Mouse (Mus musculus) yolk sac, embryonic 10.5 days (tissue): ENCODE measurements at regions not wholly inside any gene's neighbourhood (a gene's known extent, or its start where the extent isn't known, plus 50 kb on each side); places are given as distances from the start of the nearest gene placed in this dataset.

Experiments used
- DNase-seq: peaks from one replicate; pipeline ENCODE4 v3.0.0-alpha.2; 2017; ENCODE audit warnings: low spot score

DNA sequence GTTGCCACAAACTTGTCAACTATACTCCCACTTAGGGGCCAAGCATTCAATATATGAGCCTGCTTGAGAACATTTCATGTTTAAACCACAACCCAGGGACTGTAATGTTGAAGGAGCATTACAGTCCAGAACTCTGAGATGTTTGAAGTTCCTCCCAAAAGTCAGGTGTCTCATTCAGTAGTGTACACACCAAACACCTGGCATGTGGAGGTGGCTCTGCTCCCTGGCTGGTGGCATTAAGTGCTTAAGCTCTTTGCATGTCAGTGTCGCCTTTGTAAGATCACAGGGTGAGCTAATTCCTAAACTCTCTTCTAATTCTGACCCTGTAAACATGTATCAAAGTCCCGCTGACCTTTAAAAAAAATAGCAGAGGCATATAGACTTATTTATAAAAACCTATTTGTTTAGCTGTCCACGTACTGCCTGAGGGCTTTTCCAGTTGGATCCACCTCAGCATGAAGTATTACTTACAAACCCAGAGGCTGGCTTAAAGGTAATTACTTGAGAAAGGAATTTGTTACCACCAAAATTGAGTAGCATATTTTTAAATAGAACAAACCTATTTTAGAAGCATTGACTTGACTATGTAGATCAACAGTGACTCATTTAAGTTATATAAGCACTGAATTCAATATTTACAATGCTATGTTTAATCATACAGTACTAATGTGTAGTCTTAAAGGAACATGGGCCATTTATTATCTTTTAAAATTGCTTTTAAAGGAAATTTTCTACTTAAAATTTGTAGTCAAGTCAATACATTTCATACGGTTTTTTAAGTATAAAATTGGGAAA is 276.3 kb upstream of the Fermt1 start:
- no peak for DNase-seq

- no peak for DNase-seq
These were observed 289.6 kb upstream of the Fermt1 start for GRCm38 (mm10) chr2:133235175-133235920.

- DNase-seq = no peak
These were observed 299.8 kb upstream of the Bmp2 start for GRCm38 (mm10) chr2:133252131-133252530.

DNA sequence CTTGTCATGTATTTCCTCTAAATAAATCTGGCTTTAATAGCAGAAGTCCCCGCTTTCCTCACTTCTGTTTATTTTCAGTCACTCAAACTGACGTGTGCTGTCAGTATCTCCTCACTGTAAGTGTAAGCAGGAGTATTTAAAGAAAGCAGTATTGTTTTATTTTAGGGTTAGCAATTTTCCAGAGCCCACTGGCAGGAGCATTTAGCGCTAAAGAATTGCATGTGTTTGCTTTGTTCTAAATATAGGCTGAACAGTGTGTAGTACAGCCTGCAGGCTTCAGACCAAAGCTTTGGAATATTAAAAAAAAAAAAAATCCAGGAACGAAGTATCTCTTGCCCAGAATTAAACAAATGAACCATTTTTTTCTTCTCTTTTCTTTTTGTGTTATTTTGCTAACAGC is 277.5 kb upstream of the Bmp2 start:
- no peak for DNase-seq

- no peak for DNase-seq
These were observed 273.4 kb upstream of the Bmp2 start for GRCm38 (mm10) chr2:133278546-133278945.

GRCm38 (mm10) chr2:133279275-133279674 is 272.7 kb upstream of the Bmp2 start:
- DNase-seq = no peak

DNA sequence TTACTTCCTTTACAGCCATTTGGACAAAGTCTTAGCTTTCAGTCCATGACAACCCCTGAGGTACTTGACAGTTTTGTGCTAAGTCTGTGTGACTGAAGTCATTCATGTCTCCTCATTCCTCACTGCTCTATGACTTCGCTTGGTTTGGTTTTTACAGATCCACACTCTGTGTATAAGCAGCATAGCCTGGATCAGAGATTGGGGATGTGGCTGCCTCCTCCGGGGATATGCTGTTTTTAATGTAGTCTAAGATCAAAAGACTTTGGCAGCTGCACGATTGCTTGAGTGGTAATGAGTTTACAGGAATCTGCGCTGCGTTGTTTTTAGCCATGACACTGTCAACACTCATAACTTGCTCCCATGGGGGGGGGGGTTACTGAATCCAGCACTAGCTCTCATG is 269.3 kb upstream of the Bmp2 start:
- no peak for DNase-seq

GRCm38 (mm10) chr2:133283709-133284108 is 268.2 kb upstream of the Bmp2 start:
- no peak for DNase-seq

- no peak for DNase-seq
These were observed 257.8 kb upstream of the Bmp2 start for GRCm38 (mm10) chr2:133294136-133294535.

DNA sequence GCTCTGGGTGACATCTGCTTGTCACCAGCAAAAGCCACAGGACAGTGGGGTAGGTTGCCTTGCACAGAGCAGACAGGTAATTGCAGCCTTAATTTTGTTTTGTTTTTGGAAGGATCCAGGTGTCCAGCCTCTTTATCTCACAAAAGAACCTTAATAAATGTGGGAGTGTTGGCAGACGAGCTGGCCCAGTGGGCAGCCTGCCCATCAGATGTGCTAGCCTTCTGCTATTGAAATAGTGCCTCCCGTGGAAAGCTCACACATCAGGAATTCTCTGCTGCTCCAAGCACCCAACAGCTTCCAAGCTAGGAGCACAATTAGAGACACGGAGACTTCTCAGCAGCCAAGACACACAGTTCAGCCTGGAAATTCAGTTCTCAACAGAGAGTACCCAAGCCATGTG is 246.0 kb upstream of the Bmp2 start:
- no peak for DNase-seq

GRCm38 (mm10) chr2:133311001-133311400 is 241.0 kb upstream of the Bmp2 start:
- no peak for DNase-seq

- DNase-seq = no peak
These were observed 225.5 kb upstream of the Bmp2 start for GRCm38 (mm10) chr2:133326290-133327050.

DNA sequence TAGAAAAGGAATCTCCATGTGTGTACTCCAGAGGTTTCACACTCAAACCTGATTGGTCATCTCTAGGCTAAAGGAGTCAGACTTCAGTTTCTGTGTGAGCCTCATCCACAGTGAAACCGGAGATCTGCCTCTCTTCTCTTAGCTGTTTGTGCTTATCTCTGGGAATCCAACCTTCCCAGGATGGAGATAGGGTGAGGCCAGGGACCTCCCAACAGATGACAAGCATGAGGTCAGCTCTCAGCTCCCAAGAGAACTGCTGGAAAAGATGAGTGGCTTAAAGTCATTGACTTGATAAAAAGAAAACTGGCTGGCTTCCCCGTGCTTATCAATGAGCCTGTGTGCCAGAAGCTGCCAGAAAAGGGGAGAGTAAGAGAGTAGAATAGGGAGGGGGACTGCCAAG is 224.3 kb upstream of the Bmp2 start:
- no peak for DNase-seq

- DNase-seq = no peak
These were observed 215.6 kb upstream of the Bmp2 start for GRCm38 (mm10) chr2:133336177-133336901.

- no peak for DNase-seq
These were observed 213.8 kb upstream of the Bmp2 start for GRCm38 (mm10) chr2:133338150-133338549.

GRCm38 (mm10) chr2:133341352-133341751 is 210.6 kb upstream of the Bmp2 start:
- DNase-seq = no peak

DNA sequence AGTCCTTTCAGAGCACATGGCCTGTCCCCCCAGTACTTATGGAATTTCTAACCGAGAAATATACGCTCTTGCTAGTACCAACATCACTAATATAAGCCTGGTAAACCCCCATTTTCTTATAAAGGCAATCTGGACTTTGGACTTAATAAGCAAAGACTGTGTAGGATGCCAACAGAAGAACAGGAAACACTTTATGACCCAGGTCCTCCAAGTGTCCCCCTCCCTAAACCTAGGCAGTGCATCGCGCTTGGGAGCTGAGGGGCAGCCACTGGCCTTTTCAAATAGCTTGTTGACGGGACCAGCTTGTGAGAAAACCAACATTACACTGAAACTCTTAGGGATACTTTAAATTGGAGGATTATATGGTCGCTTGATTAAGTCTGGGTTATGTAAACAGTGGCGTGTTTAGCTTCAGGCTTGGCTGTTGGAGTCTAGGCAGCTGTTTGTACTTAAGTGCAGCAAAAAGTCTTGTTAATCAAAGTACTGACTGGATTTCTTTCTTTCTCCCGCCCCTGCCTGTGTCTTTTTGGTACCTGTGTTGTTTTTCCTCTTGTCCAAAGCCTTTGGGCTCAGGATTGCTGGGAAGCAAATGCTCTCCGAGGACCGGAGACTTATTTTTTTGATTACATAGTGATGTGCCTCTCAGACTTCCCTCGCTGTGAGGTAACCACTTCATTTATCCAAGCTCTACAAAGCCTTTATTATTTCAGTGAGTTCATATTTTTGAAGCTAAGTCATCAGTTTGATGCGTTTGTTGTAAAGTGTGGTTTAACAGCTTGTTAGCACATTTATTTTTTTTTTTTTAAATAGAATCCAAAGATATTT is 205.8 kb upstream of the Bmp2 start:
- DNase-seq = no peak

DNA sequence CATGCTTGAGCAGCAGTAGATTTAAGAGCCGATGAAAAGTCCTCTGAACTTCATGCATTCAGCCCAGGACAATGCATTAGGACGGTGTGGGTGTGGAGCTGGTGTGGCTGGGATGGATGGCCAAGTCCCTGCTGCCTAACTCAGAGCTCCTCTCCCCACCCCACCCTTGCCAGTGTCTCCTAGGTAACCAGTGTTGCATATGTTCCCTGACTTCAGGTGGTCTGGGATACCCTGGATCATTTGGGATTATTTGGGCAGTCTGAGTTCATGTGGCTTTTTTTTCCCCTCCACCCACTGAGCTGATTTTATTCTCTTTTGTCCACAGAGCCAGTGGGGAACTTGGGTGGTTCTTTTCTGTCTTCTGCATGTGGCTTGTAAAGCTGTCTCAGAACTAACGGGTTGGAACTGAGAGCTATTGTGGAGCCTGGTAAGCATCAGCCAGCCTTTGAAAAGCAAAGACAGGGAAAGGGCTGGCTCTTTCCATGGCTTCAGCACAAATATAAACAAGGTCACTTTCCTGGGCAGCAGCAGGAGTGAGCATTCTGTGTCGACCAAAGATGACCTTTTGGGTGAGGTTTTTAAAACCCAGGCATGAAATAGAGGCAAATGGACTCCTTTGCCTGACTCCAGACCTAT is 205.1 kb upstream of the Bmp2 start:
- DNase-seq = no peak

- no peak for DNase-seq
These were observed 200.7 kb upstream of the Bmp2 start for GRCm38 (mm10) chr2:133351306-133351705.

DNA sequence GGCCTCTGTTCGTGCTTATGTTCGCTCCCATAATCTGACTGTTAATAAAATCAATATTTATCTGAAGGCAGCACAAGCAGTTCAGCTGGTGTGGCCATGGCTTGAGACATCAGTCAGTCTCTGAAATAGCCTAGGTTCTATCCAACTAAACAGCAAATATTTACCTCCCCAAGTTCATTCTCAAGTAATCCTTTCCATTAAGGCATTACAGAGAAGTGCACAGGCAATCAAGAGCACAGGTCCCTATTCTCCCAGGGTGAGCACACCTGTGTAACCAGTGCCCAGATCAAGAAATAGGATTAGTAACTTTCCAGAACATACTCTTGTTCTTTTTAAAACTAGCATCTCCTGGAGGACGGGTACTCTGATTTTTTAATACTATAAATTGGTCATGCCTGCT is 199.2 kb upstream of the Bmp2 start:
- no peak for DNase-seq
